Mouse (Mus musculus) CD4-positive naive resting alpha-beta T cell, adult 57 days (primary cell): Measurements from ENCODE around the gene Tmem104. TPM values are rescaled to one million over a fixed set of nuclear protein-coding genes. Genes with fewer than 3 reads are reported as not detected.

Experiments used
- total RNA-seq: library from RNA; stranded (reverse); gene quantifications from one replicate; pipeline ENCODE4 v1.2.4, GENCODE M21; 2023

Tmem104 gene
- 11.1 TPM for total RNA-seq

DNA sequence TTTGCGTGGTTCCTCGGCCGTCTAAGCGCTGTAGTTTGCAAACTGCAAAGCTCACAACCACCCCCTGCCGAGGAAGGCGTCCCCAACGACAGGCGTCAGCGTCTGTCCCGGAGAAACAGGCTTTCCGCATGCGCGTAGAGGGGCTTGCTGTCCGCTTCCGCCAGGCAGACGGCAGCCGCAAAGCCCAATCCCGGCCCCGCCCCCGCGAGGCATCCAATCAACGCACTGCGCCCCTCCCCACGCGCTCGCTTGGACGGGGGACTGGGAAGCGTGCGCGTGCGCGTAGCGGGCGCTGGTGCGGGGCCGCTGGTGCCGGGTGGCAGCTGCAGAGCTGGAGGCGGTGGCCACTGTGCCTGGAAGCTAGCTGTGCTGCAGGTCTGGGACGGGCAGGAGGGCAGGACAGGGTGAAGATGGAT is at the start of gene Tmem104:
Tmem104 (plus strand) TSS at position 264 of the 416 bp plus-strand sequence.

DNA sequence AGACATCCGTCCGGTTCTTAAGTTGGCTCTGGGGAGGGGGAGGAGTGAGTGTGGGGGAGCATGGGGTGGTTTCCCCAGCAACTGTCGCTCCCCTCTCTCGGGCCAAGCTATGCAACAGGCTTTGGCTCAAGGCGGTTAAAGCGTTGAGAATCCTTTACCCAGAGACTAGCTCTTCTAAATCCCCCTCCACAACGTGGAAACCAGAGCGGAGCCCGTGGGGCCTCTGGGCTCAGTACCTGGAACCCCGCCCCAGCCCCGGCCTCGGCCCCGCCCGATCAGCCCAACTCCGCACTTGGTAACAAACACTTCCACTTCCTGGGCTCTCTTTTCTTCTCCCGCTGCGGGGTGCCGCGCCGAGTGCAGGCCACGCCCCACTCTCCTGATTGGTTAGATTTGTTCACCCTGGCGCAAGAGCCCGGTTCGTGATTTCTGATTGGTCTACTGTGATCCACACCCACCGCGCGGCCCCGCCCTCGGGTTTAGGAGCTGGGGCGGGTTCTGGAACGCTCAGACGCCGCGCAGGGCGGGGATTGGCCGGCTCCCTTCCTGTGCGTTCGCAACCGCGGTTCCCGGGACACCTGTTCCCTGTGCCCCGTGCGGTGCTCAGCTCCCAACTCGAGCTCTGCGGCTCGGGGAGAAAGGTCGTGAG is 24.3 kb upstream of the Tmem104 start, which contains the start of gene Slc9a3r1:
Slc9a3r1 (plus strand) TSS at position 510 of the 649 bp plus-strand sequence.

DNA sequence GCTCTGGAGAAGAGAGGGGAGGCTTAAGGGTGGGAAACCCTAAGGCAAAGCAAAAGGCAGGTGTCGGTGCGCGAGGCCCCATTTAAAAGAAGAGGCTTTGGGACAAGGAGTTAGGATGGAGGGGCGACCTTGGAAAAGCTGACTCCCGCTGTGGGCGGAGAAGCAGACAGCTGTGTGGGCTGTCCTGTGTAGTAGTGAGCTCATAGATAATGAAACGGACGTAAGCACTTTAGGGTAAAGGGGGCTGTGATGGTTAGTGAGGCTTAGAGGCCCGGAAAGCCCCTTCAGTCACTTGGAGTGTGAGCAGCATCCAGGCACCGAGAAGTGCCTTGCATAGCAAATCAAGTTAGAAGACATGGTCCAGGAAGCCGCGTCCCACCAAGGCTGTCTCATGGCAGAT is 406 bp downstream of the Tmem104 start, which contains the start of gene Nat9:
Nat9 (minus strand) TSS at position 167 of the 400 bp plus-strand sequence.

DNA sequence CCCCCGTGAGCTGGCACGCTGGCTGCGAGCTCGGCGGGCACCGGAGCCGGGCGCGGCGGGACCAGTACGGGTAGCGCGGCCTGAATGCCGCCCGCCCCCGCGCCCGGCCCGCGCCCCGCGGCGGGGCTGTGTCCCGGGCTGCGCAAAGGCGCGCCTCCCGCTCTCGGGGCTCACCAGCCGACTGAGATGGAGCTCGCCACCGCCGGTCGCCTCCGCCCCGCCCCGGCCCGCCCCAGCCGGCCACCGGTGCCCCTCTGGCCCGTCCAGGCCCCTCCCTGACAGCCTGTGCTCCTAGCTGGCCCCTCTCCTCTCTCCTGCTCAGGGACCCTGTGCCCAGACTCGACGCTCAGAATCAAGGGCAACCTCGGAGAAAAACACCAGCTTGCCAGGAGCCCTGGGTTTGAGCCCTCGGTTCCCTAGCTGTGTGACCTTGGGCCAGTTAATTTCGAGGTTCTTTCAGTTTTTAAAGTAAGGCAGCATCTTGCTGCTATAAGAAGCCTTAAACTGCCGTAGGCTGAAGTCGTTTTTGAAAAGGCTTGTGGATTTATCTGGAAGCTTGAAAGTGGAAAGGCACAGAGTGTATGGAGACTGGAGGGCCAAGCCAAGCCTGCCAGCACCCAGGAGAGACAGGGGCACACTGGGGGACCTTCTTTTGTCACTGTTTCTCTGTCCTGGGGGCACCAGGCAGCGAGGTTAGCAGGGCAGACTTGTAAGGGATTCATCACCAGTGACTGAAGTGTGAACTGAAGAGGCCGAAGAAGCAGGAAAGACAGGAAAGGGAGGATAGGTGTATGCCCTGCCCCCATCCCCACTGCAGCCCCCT is 80.0 kb downstream of the Tmem104 start, which contains the start of gene Grin2c:
Grin2c (minus strand) TSS at position 183 of the 823 bp plus-strand sequence.

DNA sequence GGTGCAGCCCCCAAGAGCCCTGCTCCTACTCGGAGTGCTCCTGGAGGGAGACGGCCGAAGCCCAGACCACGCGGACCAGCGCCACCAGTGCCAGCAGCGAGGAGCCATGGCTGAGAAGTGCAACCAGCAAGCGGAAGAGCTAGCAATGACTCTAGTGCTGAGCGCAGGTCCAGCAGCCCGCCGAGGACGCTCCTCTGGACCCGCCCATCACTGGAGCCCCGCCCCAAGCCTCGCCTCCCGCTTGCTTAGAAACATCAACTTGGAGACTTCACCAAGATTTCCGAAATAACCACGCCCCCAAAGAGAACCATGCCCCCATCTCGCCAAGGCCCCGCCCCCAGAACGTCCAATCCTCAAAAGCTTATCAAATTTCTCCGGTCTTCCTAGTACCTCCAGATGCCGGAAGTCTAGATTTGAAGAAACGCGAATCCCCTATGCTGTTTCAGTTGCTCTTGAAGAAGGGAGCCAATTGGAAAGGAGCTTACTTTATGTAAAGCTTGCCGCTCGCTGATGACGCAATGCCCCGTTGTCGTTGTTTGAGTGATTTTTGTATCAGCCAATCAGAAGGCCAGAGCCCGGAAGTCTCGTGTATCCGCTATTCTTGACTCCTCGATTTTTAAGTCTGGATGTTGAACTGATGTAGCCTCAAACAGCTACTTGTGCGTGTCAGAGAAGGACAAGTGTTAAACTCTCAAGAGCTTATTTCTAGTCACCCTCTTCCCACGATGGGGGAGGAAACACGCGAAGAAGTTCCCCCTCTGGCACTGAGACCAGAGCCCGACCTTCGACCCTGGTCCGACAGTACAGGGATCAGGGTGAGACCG is 89.7 kb downstream of the Tmem104 start, which contains the start of gene Fdxr:
Fdxr (minus strand) TSS at position 271 of the 824 bp plus-strand sequence.

Other genes starting within 250 kb of the Tmem104 start
- gene Cd300c, start 218.3 kb upstream of the Tmem104 start, total RNA-seq: not detected
- gene Cd300ld, start 197.6 kb upstream of the Tmem104 start, total RNA-seq: 1.0 TPM
- gene Cd300c2, start 185.6 kb upstream of the Tmem104 start, total RNA-seq: 1.3 TPM
- not detected for gene Cd300ld2, start 171.3 kb upstream of the Tmem104 start, total RNA-seq
- gene Cd300ld4, start 160.5 kb upstream of the Tmem104 start, total RNA-seq: not detected
- 0.83 TPM for gene Cd300ld5, start 149.7 kb upstream of the Tmem104 start, total RNA-seq
- 0.83 TPM for gene Cd300ld3, start 139.1 kb upstream of the Tmem104 start, total RNA-seq
- 0.83 TPM for gene Cd300e, start 125.3 kb upstream of the Tmem104 start, total RNA-seq
- gene Rab37, start 96.1 kb upstream of the Tmem104 start, total RNA-seq: 37.7 TPM
- gene Cd300lf, start 53.5 kb upstream of the Tmem104 start, total RNA-seq: 0.65 TPM
- gene Slc9a3r1, start 24.1 kb upstream of the Tmem104 start, total RNA-seq: 202 TPM
- 7.2 TPM for gene Nat9, start 372 bp downstream of the Tmem104 start, total RNA-seq
- gene Grin2c, start 79.8 kb downstream of the Tmem104 start, total RNA-seq: 0.21 TPM
- 22.9 TPM for gene Fdxr, start 89.6 kb downstream of the Tmem104 start, total RNA-seq
- 2.3 TPM for gene Fads6, start 110.2 kb downstream of the Tmem104 start, total RNA-seq
- not detected for gene Otop2, start 119.7 kb downstream of the Tmem104 start, total RNA-seq
- gene Ush1g, start 134.6 kb downstream of the Tmem104 start, total RNA-seq: not detected
- gene Otop3, start 147.2 kb downstream of the Tmem104 start, total RNA-seq: not detected
- 33.8 TPM for gene Hid1, start 180.3 kb downstream of the Tmem104 start, total RNA-seq
- 1.2 TPM for gene Cdr2l, start 194.4 kb downstream of the Tmem104 start, total RNA-seq
- gene Mrpl58, start 216.3 kb downstream of the Tmem104 start, total RNA-seq: 120 TPM
- 235 TPM for gene Atp5h, start 232.5 kb downstream of the Tmem104 start, total RNA-seq
- gene Kctd2, start 232.6 kb downstream of the Tmem104 start, total RNA-seq: 51.3 TPM